Mouse (Mus musculus): ENCODE measurements around the gene Tmem131.

Gene Tmem131

DNA sequence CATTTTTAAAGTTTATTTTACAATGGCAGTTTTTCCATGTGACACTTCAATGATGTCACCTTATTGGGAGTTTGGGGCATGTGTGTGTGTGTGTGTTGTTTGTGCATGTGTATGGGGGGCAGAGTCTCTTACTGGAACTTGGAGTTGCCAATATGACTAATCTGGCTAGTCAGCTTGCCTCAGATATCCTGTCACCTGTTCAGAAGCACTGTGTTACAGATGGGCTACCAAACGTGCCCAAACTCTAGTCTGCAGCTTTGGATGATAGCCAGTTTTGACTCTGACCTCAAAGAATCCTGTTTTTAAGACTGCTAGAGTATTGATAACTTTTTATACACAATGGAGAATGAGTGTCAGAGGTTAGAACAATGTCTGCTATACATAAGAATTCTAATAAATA, 64.3 kb downstream of the Tmem131 start:
- no peak for DNase-seq

DNA sequence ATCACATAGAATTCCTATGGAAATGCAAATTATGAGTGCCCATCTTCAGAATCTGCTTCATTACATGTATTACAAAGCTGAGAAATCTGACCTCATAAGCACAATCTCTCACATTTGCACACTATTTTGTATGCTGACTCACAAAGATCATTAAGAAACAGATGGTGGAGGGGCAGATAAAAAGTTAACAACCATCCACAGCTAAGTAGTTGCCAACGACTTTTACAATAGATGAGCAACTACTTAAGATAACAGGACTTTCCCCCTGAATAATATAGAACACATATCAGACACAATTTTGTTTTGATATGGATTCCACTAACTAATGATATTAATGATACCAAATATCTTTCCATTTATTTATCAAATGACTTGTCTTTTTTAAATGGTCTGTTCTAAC, 66.3 kb downstream of the Tmem131 start:
- DNase-seq, result no peak

DNA sequence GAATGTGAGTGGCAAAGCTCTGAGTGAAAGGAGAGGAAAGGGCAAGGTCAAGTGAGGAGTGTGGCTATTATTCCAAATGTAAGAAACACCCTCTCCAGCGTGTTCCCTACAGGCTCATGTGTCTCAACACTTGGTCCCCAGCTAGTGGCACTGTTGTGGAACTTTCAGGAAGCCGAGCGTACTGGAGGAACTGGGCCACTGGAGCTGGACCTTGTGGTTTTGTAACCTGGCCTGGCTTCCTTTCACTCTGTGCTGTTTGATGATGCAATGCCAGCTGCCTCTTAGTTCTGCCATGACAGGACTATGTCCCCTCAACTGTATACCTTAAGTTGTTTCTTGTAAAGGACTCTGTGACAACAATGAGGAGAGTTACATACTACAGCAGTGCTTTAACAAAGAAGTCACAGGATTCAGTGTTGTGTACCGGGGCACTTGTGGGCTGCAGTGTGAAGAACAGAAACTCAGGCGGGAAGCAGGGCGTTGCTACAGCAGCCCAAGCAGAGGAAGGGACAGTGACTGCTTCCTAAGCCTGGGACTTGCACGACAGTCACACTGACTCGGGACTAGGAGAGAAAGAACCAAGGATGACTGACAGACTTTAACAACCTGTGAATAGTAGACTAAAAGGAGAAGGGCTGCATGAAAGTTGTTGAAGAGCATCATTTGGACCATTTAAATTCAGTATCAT, 68.4 kb downstream of the Tmem131 start:
- DNase-seq, result peak; percentile 36 to 38

- no peak for DNase-seq
Observed at GRCm38 (mm10) chr1:36871238-36871637, 72.2 kb downstream of the Tmem131 start.

DNA sequence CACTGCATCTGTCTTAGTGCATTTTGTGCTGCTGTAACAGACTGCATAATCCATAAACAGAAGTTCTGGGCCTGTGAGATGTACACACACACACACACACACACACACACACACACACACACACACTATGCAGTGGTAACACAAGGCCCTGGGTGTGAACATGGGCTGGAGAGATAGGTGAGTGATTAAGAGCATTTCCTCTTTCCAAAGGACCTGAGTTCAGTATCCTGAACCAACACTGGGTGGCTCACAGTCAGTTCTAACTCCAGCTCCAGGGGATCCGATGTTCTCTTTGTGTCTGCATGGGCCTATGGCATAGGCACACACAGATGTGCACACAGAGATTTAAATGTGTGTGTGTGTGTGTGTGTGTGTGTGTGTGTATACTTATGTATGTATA, 72.9 kb downstream of the Tmem131 start:
- no peak for DNase-seq

DNA sequence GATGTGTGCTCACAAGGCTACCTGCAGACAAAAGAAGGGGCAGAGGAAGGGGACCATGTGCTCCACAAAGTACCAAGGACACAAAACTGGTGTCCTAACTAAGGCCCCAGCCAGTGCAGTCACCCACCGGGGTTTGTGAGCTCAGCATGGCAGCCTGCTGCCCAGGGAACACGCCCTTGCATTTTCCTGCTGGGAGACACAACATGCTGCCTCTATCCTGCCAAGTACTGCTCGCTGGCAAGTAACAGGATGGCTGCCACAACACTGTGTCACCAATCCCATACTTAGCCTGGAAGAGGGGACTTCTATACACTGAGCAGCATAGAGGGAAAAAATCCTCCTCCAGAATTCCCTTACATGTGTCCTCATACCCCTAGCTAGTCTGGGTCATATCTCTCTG, 78.7 kb downstream of the Tmem131 start:
- no peak for DNase-seq

- DNase-seq, result peak; percentile 14 to 35
Observed at GRCm38 (mm10) chr1:36861775-36862174, 81.7 kb downstream of the Tmem131 start.

DNA sequence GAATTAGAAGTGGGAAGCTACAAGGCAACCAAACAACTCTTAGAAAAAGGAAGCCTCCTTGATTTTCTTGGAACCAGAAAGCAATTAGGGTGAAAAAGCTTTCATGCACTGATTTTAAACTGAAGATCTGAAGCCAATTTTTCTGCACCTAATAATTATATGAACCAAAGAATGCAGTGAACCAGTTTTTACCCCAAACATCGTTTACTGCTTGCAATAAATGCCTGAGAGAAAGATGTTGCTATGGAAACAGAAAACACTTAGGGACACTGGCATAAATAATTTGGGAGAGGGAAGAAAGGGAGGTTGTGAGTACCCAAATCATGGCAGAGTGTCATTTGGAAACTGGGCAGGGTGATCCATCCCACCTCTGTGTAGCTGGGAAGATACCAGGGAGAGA, 82.6 kb downstream of the Tmem131 start:
- no peak for DNase-seq

- DNase-seq, result peak; percentile 37 to 64
Observed at GRCm38 (mm10) chr1:36860431-36860849, 83.0 kb downstream of the Tmem131 start.

DNA sequence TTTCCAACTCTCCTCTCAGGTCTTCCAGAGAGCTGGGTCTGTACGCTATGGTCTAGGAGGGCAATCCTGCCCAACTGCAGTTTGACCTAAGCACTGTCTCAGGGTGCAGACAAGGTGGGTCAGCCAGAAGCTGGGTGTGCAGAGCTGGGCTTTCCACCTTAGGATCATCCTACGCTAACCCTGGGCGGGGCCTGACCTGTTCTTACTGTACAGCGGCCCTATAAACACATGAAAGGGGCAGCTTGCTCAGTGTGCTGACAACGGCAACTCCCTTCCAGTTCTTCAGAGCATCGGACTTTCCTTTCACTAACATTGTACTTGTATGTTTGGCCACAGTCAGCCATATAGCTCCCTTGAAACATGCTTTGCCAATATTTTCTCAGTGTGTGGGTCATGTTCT, 86.4 kb downstream of the Tmem131 start:
- no peak for DNase-seq

GRCm38 (mm10) chr1:36854198-36854765, 89.2 kb downstream of the Tmem131 start:
- no peak for DNase-seq

DNA sequence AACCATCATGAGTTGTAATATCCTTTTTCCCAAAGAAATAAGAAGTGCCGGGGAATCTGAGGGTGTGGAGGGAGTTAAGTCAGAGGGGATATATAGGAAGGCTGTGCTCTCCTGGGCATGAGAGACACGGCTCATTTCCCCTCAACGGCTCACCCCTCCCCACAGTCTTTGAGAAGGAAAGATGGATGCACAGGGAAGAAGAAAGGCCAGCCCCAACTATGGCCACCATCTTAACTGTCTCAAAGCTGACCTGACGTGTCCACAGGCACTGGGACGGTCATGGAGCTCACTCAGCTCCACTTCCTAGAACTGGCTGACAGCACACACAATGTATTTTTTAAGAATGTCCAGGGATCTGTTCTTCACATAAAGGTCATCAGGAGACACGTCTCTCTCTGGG, 91.4 kb downstream of the Tmem131 start:
- no peak for DNase-seq

- DNase-seq, result no peak
Observed at GRCm38 (mm10) chr1:36851392-36851791, 92.1 kb downstream of the Tmem131 start.

DNA sequence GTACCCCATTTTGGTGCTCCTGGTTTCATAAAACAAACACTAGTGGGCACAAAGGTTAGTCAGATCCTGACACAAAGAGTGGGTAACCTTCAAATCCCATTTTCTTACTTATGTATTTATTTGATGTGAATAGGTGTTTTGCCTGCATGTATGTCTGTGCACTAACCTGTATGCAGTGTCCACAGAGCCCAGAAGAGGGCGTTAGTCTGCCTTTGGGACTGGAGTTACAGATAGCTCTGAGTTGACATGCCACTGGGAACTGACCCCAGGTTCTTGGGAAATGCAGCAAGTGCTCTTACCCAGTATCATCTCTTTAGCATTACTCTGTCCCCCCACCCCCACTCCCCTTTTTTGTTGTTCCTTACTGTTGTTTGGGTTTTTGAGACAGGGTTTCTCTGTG, 95.4 kb downstream of the Tmem131 start:
- DNase-seq, result no peak

DNA sequence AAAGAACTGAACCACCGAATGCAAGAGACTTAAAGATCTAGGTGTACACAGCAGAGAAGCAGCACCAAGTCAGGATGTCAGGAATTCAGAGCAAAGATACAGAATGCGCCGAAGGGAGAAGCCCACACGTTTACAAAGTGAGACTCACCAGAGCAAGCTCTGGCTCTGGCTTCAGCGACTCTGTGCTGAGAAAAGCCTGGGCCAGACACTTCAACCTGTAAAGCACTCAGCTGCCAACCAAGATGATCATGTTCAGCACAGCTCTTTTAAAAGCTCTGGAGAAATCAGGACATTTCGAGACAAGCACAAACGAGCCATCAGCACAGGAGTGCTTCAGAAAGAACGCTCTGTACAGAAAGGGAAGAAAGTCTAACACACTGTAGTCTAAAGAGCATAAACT, 96.2 kb downstream of the Tmem131 start:
- DNase-seq, result no peak

DNA sequence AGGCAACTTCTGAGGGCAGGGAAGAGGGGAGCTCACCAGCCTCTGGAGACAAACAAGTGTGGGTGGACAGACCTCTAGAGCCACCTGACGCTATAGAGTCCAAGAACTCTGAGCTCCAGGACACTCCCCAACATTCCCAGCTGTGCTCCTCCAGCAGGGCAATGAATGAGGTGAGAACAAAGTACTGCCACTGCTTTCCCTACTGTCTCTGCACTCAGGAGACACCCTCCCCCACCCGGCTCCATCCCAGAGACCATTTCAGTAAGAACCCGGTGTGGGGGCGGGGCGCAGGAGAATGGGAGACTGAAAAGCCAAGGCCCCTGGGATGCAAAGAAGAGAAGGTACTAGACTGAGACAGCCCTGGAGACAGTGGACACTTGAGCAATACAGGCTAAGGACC, 98.4 kb downstream of the Tmem131 start:
- no peak for DNase-seq

GRCm38 (mm10) chr1:36841806-36842205, 101.7 kb downstream of the Tmem131 start:
- DNase-seq, result no peak

- no peak for DNase-seq
Observed at GRCm38 (mm10) chr1:36840959-36841358, 102.5 kb downstream of the Tmem131 start.

- DNase-seq, result no peak
Observed at GRCm38 (mm10) chr1:36839858-36840257, 103.6 kb downstream of the Tmem131 start.

DNA sequence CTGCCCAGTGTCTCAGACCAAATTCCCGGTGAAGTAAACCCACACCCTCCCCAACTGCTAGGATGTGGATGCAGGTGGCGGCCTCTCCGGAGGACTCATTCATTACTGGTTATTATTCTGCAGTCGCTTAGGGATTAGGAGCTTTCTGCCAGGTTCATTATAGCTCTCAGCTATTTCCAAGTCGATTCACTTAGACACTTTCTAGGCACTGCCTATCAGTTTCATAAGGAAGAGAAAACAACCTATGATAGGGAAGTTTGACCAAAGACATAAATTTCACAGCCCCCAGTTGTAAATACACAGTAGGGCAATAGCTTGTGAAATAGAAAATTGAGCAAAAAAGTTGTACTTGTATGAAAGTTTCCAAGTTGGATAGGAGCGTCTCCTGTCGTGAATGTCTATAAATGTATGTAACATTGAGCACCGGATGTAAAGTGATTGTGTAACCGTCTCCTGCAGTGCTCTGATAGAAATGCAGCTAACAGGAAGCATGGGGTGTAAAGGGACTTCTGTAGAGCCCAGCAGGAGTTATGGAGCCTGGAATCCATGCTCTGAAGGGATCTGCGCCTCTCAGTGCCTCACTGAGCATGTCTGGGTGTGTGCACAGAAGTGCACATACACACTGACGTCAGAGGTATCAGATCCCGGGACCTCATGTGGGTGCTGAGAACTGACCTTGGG, 107.1 kb downstream of the Tmem131 start:
- no peak for DNase-seq

DNA sequence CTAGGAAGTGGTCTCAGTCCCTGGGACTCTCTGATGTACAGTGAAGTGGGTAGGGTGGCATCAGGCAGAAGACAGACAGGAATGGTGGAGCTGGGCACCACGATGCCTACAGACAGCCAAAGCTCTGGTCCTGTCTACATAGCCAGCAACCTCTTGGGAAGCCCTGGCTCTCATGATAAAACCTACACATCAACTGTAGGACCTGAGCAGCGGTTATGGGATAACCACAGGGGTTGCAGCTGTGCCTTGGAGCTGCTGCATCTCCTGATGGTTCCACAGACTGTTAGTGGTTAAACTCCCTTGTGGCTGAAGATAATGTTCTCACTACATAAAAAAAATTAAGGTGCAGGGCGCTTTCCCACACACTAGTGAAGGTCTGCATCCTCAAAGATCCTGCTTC, 107.9 kb downstream of the Tmem131 start:
- no peak for DNase-seq

DNA sequence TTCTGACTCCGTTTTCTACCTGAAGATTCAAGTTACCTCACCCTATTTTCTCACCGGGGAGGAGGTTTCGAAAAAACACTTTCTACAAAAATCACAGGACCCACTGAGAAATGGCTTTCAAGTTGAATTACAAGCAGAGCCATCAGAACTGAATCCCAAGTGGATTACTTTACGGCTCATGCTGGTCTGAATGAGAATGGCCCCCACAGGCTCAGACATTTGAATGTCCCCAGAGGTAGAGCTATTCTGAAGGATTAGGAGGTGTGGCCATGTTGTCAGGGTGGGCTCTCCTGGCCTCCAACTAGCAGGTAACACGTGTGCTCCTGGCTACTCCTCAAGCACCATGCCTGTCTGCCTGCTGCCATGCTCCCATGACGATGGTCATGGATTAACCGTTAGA, 109.4 kb downstream of the Tmem131 start:
- DNase-seq, result no peak

DNA sequence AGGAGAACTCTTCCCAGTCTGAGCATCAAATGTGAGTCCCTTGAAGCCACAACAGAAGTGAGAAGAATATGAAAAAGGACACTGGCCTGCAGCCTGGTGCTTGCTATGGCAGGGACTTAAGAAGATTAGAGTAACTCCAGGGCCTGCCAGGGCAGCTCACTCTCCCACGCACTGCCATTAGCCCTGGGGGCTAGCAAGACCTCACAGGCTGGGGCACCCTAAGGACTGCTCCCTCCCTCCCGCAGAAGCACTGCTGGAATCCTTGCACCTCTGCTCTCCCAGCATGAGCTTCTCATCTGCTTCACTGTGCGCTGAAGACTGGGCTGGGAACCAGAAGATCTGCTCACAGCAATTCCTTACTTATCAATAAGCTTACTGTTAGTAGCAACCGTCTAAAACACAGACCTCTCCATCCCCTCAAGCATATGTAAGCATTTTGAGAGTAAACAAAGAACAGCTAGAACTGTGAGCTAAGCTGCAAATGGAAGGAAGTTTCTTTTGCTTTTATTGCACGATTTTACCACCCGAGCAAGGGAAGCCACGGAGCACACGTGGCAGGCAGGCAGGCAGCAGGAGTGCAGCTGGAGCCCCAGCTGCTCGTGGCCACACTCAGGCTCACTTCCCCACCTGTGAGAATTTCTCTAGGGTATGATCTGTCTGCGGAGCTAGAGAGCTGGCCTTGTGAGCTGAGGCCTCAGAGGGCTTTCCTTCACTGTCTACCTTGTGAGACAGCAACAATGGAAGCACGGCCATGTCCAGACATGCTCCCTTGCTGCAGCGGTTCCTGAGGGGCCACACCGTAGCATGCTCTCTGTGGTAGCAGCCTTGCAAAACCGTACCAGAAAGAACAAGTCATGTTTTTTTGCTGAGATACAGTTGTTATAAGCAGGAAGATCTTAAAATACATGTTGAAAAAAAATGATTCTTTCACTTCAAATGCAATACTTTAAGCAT, 112.3 kb downstream of the Tmem131 start:
- no peak for DNase-seq

All from lung, postnatal 4 days (tissue).